Mouse (Mus musculus) MEL (cell line): Measurements from ENCODE around the gene Ccdc141. TPM values are rescaled to one million over a fixed set of nuclear protein-coding genes. Genes with fewer than 3 reads are reported as not detected.

Experiments
- DNase-seq: peaks from one replicate; pipeline ENCODE4 v3.0.0; 2011; ENCODE audit warnings: low read depth, low spot score
- H3K27ac ChIP-seq: 2 replicates; pipeline ENCODE4 v1.5.1; 2012; ENCODE audit warnings: low read depth, mild to moderate bottlenecking, control low read depth, low read length, moderate library complexity; ENCODE audit not compliant: control insufficient read depth
- H3K27me3 ChIP-seq, 2 experiments: fragments of 150-350 bp in 1 of 2; sonication (generic) in 1 of 2; 2 replicates each; pipeline ENCODE4 v1.6.1; 2012; ENCODE audit warnings: low read length in 2 of 2, mild to moderate bottlenecking in 2 of 2, improper control_type of control experiment in 1 of 2, moderate library complexity in 1 of 2; ENCODE audit not compliant: insufficient read depth in 2 of 2, control insufficient read depth in 1 of 2
- H3K36me3 ChIP-seq, 2 experiments: 2 replicates each; pipeline ENCODE4 v1.6.1; 2012 to 2014; ENCODE audit warnings: low read length in 2 of 2, improper control_type of control experiment in 1 of 2, inconsistent platforms in 1 of 2, mild to moderate bottlenecking in 1 of 2; ENCODE audit not compliant: insufficient read depth in 2 of 2, control insufficient read depth in 1 of 2
- H3K4me1 ChIP-seq, 2 experiments: fragments of 150-350 bp in 1 of 2; sonication (generic) in 1 of 2; 2 replicates each; pipeline ENCODE4 v1.6.1; 2012; ENCODE audit warnings: low read length in 2 of 2, improper control_type of control experiment in 1 of 2, mild to moderate bottlenecking in 1 of 2; ENCODE audit not compliant: insufficient read depth in 2 of 2, control insufficient read depth in 1 of 2
- H3K4me3 ChIP-seq, 2 experiments: fragments of 150-350 bp in 1 of 2; sonication (generic) in 1 of 2; 2 replicates each; pipeline ENCODE4 v1.5.1; 2012; ENCODE audit warnings: low read depth in 2 of 2, low read length in 2 of 2, mild to moderate bottlenecking in 2 of 2, moderate library complexity in 2 of 2, control low read depth in 1 of 2, improper control_type of control experiment in 1 of 2; ENCODE audit not compliant: control insufficient read depth in 1 of 2, insufficient read depth in 1 of 2
- H3K79me2 ChIP-seq: 2 replicates; pipeline ENCODE4 v1.6.1; 2012; ENCODE audit warnings: mild to moderate bottlenecking, low read length, moderate library complexity; ENCODE audit not compliant: control insufficient read depth, poor library complexity, insufficient read depth
- H3K9ac ChIP-seq: 2 replicates; pipeline ENCODE4 v1.6.1; 2012; ENCODE audit warnings: low read depth, mild to moderate bottlenecking, control low read depth, low read length, moderate library complexity; ENCODE audit not compliant: control insufficient read depth, poor library complexity, severe bottlenecking
- H3K9me3 ChIP-seq: fragments of 150-350 bp; sonication (generic); replicated peaks from 2 replicates; pipeline ENCODE4 v1.6.1; 2012; ENCODE audit warnings: mild to moderate bottlenecking, low read length, improper control_type of control experiment, moderate library complexity; ENCODE audit not compliant: insufficient read depth
- GATA1 ChIP-seq: IDR thresholded peaks from 2 replicates; pipeline ENCODE4 v1.6.1; 2011; ENCODE audit warnings: low read depth, low read length, improper control_type of control experiment
- MAFK ChIP-seq: IDR thresholded peaks from 2 replicates; pipeline ENCODE4 v1.6.1; 2011; ENCODE audit warnings: low read depth, mild to moderate bottlenecking, low read length, improper control_type of control experiment, borderline replicate concordance
- MYB ChIP-seq: IDR thresholded peaks from 2 replicates; pipeline ENCODE4 v1.6.1; 2011; ENCODE audit warnings: mild to moderate bottlenecking, low read depth, low read length, improper control_type of control experiment
- MYC ChIP-seq: IDR thresholded peaks from 2 replicates; pipeline ENCODE4 v1.6.1; 2011; ENCODE audit warnings: low read depth, mild to moderate bottlenecking, low read length, improper control_type of control experiment, moderate library complexity
- NELFE ChIP-seq: IDR thresholded peaks from 2 replicates; pipeline ENCODE4 v1.6.1; 2011; ENCODE audit warnings: low read depth, low read length, improper control_type of control experiment
- POLR2A ChIP-seq, 2 experiments: IDR thresholded peaks; 2 replicates each; pipeline ENCODE4 v1.6.1; 2011 to 2012; ENCODE audit warnings: low read length in 2 of 2, mild to moderate bottlenecking in 2 of 2, control low read depth in 1 of 2, improper control_type of control experiment in 1 of 2, low read depth in 1 of 2, moderate library complexity in 1 of 2; ENCODE audit not compliant: control insufficient read depth in 1 of 2, insufficient read depth in 1 of 2, poor library complexity in 1 of 2
- TAL1 ChIP-seq: IDR thresholded peaks from 2 replicates; pipeline ENCODE4 v1.6.1; 2012; ENCODE audit warnings: mild to moderate bottlenecking, inconsistent platforms, low read length, moderate library complexity, mixed read lengths
- ZC3H11A ChIP-seq: IDR thresholded peaks from 2 replicates; pipeline ENCODE4 v1.6.1; 2012; ENCODE audit warnings: low read depth, mild to moderate bottlenecking, inconsistent platforms, low read length, improper control_type of control experiment
- ZKSCAN1 ChIP-seq: IDR thresholded peaks from 2 replicates; pipeline ENCODE4 v1.6.1; 2012; ENCODE audit warnings: low read depth, mild to moderate bottlenecking, inconsistent platforms, low read length, improper control_type of control experiment, moderate library complexity
- ZMIZ1 ChIP-seq: IDR thresholded peaks from 2 replicates; pipeline ENCODE4 v1.6.1; 2012; ENCODE audit warnings: low read depth, mild to moderate bottlenecking, inconsistent platforms, low read length, improper control_type of control experiment, moderate library complexity
- ZNF384 ChIP-seq: IDR thresholded peaks from 2 replicates; pipeline ENCODE4 v1.6.1; 2012; ENCODE audit warnings: low read depth, mild to moderate bottlenecking, inconsistent platforms, low read length, improper control_type of control experiment
- polyA plus RNA-seq, 2 experiments: library from polyadenylated mRNA; stranded (reverse) in 1 of 2; unstranded in 1 of 2; fragments of >175 nt in 1 of 2; fragments of >200 nt in 1 of 2; gene quantifications; 2 replicates each; pipeline versions ENCODE4 v1.2.1 to v1.2.4; 2012; ENCODE audit warnings: low replicate concordance in 2 of 2, low read depth in 1 of 2; ENCODE audit not compliant: insufficient read length in 2 of 2, insufficient read depth in 1 of 2, missing spikeins in 1 of 2
- total RNA-seq: library from RNA; depleted of rRNA; stranded (reverse); fragments of 300-350 nt; gene quantifications from 2 replicates; pipeline ENCODE4 v1.2.3, GENCODE M21; 2012

Gene Ccdc141
- total and polyA plus RNA-seq, 3 experiments, result 0.54 to 1.1 TPM; not detected in 1

DNA sequence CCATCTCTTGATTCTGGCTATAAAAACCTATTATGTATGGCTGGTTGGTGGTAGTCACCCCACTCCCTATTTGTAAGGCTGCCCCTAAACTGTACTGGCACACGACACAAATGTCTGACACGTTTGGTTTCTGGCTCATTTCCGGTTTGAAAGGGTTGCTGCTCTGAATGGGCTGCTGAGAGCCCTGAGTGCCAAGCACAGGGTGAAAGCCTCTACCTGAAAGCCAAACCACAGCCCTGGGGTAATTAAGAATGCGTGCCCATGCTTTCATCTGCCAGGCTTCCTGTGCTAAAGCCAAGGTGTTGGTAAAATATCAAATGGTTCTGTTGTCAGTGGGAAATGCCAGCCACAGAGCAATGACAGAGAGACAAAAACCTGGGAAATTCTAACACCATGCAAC is 22.2 kb downstream of the Ccdc141 start:
- no peak for DNase-seq

GRCm38 (mm10) chr2:77146968-77147367 is 23.5 kb downstream of the Ccdc141 start:
- Histone ChIP-seq H3K9me3 (no peaks in the 10 kb centered on the region), H3K9ac (no peak overlapping the region), H3K4me1 (no peaks in the 10 kb centered on the region), H3K79me2 (no peaks in the 10 kb centered on the region), H3K36me3 (no peaks in the 10 kb centered on the region), H3K27ac (no peak overlapping the region), H3K27me3 (no peaks in the 10 kb centered on the region), H3K4me3 (no peak overlapping the region)
- no peak for DNase-seq
- TF ChIP-seq TAL1 (no peak), ZMIZ1 (no peak), MYB (no peak), ZKSCAN1 (no peak), MAFK (no peak), ZC3H11A (no peak)

More for the DNA sequence above, 22.2 kb downstream of the Ccdc141 start:
- no peaks in the 10 kb centered on the region for H3K4me1 ChIP-seq
- H3K27ac ChIP-seq, result no peak overlapping the region
- no peak overlapping the region for H3K4me3 ChIP-seq
- H3K36me3 ChIP-seq, result no peaks in the 10 kb centered on the region
- TF ChIP-seq MAFK, result no peak
- TF ChIP-seq GATA1, result no peak
- no peak for TF ChIP-seq MYC
- TF ChIP-seq POLR2A (IDR thresholded peaks at IDR 0.05; ENCODE audit: control insufficient read depth in 1 of 2, insufficient read depth in 1 of 2, low read depth in 1 of 2, low read length in 2 of 2, poor library complexity in 1 of 2), result no peak
- TF ChIP-seq ZNF384, result no peak
- H3K9me3 ChIP-seq, result no peaks in the 10 kb centered on the region
- H3K9ac ChIP-seq, result no peak overlapping the region
- H3K79me2 ChIP-seq, result no peaks in the 10 kb centered on the region
- H3K27me3 ChIP-seq, result no peaks in the 10 kb centered on the region

- Histone ChIP-seq H3K4me1 (no peaks in the 10 kb centered on the region), H3K4me3 (no peak overlapping the region), H3K79me2 (no peaks in the 10 kb centered on the region), H3K36me3 (no peaks in the 10 kb centered on the region), H3K27ac (no peak overlapping the region), H3K9me3 (no peaks in the 10 kb centered on the region), H3K27me3 (no peaks in the 10 kb centered on the region), H3K9ac (no peak overlapping the region)
- TF ChIP-seq TAL1 (no peak), NELFE (no peak)
- no peak for DNase-seq
Measured at GRCm38 (mm10) chr2:77146291-77146690, 24.1 kb downstream of the Ccdc141 start.
